Mouse (Mus musculus) c-Kit-positive CD71-positive TER-119-negative erythroid progenitor cells, embryonic 14.5 days (primary cell): ENCODE measurements around the gene Gm10338.
"Not testable (repeated sequence)": the region's sequence is repeated elsewhere in the genome, so short reads cannot be mapped to it uniquely, and the experiment has no call there.

Experiments used
- DNase-seq: peaks from one replicate; pipeline ENCODE4 v3.0.0-alpha.2; 2013; ENCODE audit warnings: low read depth

Gene Gm10338

GRCm38 (mm10) chr14:7595492-7595891 is at the start of gene Gm10338:
TSS of gene Gm10338 (minus strand) at chr14:7595592.
- DNase-seq = not testable (repeated sequence)

GRCm38 (mm10) chr14:7643872-7644271 is 48.5 kb upstream of the Gm10338 start, which contains the start of gene Gm10128:
TSS of gene Gm10128 (minus strand) at chr14:7643972.
- not testable (repeated sequence) for DNase-seq

GRCm38 (mm10) chr14:7568382-7568781 is 27.0 kb downstream of the Gm10338 start, which contains the start of gene Gm3558:
TSS of gene Gm3558 (minus strand) at chr14:7568566.
- not testable (repeated sequence) for DNase-seq

GRCm38 (mm10) chr14:7567890-7568289 is 27.5 kb downstream of the Gm10338 start:
- not testable (repeated sequence) for DNase-seq

- not testable (repeated sequence) for DNase-seq
Observed at GRCm38 (mm10) chr14:7567266-7567665, 28.1 kb downstream of the Gm10338 start.
